Mouse (Mus musculus): ENCODE measurements around the gene Il15. TPM values are rescaled to one million over a fixed set of nuclear protein-coding genes. Genes with fewer than 3 reads are reported as not detected.

Gene Il15
- polyA plus RNA-seq, 1 experiment from 2014 or later: 5.5 TPM

DNA sequence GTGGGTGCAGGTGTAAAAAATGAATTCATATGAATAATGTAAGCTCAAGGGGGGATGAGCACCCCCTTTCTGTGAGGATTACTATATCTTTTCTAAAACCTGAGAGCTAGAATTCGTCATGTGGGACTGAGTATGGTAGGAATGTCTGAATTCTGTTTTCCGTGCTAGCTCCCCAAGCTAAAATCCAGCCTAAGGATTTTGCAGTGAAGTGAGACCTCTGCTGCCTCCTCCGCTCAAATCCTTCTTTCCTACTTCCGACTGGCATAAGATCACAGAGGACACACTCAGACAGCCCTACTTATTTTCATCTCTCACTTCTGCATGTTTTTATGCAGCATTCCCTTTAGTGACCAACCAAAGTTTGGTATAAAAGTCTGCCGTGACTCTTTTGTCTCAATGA lies 121.0 kb downstream of the Il15 start:
- no peak overlapping the region for H3K9ac ChIP-seq (ENCODE audit: low read length)
- no peak overlapping the region for H3K27ac ChIP-seq (ENCODE audit: low read length)
- H3K4me2 ChIP-seq (ENCODE audit: low read depth, low read length): no peak overlapping the region
- H3K9me3 ChIP-seq (replicated peaks; ENCODE audit: control insufficient read depth, low read length): no peaks in the 10 kb centered on the region
- no peaks in the 10 kb centered on the region for H3K4me1 ChIP-seq (ENCODE audit: control insufficient read depth, insufficient read depth, low read length)
- no peak overlapping the region for H3K4me3 ChIP-seq (replicated peaks; ENCODE audit: low read length)
- ATAC-seq (ENCODE audit: insufficient read depth, low FRiP score): no peak
- WGBS: 75% methylated on average over 5 of the region's 5 CpGs
- H3K36me3 ChIP-seq (ENCODE audit: control insufficient read depth, insufficient read depth, low read length): no peaks in the 10 kb centered on the region
- no peaks in the 10 kb centered on the region for H3K27me3 ChIP-seq (ENCODE audit: control insufficient read depth, insufficient read depth, low read length)
